Mouse (Mus musculus) erythroid progenitor cell, adult 5-6 weeks (primary cell): ENCODE data around the gene Nrf1. TPM values are rescaled to one million over a fixed set of nuclear protein-coding genes. Genes with fewer than 3 reads are reported as not detected.

Experiments used
- ATAC-seq: replicated peaks from 2 replicates; pipeline ENCODE4 v1.8.0; 2016; ENCODE audit warnings: moderate number of reproducible peaks, mild to moderate bottlenecking, moderate TSS enrichment, inconsistent platforms; ENCODE audit not compliant: poor library complexity, low FRiP score, severe bottlenecking
- total RNA-seq, 2 experiments: library from RNA; stranded (forward) in 1 of 2; stranded (reverse) in 1 of 2; fragments of 150-400 nt in 1 of 2; fragments of 186-747, 209-891 nt in 1 of 2; gene quantifications; 2 replicates each; pipeline versions ENCODE4 v1.2.3 to v1.2.4; 2015 to 2017; ENCODE audit warnings: low replicate concordance in 2 of 2

Nrf1 gene
- total RNA-seq, 2 experiments from 2014 or later: 118 to 175 TPM

DNA sequence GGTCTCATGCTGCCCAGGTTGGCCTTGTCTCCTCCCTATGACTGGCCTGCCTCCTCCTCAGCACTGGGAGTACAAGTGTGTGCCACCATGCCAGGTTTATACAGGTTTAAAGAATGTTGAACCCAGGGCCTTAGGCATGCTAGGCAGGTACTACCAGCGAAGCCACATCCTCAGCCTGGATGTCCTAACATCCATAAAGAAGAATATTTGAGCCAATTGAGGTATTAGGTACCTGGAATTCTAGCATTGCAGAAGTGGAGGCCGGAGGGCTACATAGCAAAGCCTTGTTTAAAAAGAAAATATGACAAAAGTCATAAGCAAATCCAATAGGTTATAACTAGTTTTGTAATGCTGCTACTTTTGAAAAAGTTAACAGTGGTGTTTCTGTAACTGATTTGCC, 19.0 kb downstream of the Nrf1 start:
- ATAC-seq: no peak

DNA sequence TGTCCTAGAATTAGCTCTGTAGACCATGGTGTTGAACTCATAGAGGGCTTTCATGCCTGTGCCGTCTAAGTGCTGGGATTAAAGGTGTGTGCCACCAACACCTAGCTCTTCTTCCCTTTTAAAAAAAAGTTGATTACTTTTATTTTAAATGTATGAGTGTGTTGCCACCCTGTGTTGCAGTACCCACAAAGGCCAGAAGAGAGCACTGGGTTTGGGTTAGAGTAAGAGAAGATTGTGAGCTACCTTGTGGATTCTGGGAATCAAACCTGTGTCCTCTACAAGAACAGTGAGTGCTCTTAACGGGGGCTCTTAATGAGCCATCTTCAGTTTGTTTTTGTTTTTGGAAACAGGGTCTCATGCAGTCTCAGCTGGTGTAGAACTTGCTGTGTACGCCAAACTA, 24.7 kb downstream of the Nrf1 start:
- ATAC-seq: no peak

DNA sequence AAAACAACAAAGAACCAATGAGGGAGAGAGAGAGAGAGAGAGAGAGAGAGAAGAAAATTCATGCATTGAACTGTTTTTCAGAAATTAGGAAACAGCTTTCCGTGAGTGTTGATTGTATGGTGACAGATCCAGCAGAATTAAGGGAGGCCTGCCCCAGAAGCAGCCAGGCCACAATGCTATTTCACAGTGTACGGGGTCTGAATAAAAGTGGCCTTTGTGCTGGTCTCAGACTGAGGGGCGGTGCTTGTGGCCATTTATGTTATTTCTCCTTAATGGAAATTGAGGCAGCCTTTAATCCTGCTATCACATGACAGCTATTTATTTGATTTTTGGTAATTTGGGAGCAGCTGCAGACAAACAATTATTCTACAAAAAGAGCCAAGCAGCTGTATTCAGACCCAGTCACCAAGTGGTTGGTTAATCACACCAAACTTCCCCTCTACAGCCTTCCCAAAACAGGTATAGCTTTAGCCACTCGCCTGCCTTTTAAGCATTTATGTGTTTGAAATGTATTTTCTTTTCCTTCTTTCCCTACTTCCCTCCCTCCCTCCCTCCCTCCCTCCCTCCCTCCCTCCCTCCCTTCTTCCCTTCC, 31.2 kb downstream of the Nrf1 start:
- no peak for ATAC-seq

DNA sequence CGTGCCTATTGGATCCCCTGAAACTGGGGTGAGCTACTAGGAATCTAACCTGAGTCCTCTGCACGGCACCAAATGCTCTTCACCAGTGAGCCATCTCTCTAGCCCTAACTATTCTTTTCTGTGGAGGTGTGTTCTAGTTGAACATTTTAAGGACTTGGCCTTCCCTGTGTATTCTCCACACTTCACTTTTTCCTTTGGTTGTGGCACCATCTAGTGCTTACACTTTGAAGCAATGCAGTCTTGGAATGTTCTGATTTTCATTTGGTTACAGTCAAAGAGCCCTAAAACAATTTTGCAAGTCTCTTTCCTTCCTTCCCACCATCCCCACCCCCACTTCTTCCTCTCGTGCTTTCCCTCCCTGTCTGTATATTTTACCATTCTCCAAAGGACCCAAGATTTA, 33.6 kb downstream of the Nrf1 start:
- ATAC-seq: no peak

DNA sequence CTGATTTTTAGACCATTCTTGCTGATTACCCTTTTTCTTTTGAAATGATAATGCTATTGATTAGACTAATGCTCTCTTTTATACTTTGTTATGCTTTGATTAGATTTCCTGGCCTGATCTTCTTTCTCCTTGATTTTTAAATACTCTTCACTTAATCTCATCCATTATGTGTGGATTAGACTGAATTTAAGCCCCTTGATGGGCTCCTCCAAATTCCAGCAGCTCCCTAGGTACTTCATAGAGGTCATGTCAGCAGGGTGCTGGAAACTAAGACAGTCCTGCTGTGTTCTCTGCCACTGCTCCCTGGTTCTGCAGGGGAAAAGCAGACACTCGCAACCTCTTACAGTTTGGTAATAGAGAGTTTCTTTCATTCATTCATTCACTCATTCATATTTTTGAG, 35.5 kb downstream of the Nrf1 start:
- ATAC-seq: no peak

DNA sequence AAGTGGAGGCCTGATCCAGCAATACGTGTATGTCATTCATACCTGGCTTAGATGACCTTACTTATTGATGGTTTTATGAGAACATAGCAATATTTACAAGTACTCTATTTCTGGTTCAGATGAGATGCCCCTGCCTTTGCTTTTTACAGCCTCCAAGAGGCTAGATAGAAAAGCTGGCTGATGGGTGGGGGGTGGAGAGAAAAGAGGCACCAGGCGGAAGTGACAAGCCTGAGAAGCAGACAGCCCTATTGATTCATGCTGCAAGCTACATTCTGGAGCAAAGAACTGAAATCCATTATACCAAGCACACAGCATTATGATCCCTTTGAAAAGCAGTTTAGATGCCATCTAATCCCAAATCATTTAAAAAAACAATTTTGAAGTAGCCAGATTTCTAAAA, 37.6 kb downstream of the Nrf1 start:
- no peak for ATAC-seq

DNA sequence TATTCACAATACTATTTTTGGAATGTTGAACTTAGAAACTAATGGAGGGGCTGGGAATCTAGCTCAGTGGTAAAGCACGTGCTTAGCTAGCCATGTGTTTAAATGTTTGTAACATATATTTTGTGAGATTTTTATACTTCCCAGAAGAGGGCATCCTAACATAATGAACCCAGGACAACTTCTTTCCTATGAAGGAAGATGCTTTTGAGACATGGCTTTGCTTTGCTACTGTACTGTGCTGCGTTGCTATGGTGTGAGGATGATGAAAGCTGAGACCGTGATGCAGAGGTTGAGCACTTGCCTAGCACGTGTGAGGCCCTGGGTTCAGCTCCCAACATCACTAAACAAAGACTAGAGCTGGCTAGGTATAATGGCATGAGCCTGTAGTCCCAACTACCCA, 43.4 kb downstream of the Nrf1 start:
- ATAC-seq: no peak

DNA sequence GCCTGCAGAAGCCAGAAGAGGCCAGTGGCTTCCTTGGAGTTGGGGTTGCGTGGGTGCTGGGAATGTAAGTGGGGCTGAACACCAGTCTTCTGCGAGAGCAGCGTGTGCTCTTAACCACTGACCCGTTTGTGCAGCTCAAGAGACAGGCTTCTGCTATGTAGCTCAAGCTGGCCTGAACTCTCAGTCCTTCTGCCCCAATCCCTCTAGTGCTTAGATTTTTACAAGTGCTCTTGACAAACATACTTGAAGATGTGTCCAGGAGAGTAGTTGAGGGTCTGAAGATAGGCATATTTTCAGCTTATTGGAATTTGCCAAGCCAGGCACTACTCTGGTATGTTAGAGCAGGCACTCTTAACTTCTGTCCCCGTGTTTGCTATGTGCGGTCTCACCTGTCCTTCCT, 45.0 kb downstream of the Nrf1 start:
- ATAC-seq: no peak

DNA sequence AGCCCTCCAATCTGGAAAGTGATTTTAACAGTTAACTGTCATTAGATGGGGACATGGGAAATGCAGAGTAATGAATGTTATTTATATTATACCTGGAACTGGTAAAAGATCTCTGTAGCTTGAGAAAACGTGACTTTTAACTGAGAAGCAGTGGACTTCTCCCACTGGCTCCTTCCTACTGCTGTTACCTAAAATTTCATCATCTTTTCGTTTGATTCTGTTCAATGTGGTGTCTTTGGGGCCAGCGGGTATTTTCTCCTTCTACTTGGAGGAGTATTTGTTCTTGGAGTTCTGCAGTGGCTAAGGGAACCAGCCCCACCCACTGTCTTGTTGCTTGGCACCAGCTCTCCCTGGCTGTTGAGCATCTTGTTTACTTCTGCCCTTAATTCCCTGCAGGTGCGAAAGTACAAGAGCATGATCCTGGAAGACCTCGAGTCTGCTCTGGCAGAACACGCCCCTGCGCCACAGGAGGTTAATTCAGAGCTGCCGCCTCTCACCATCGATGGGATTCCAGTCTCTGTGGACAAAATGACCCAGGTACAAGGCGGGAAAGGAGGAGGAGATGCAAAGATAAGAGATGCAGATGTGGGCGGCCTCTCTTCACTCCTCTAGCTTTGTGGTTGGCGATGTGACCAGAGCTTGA, 54.1 kb downstream of the Nrf1 start:
- no peak for ATAC-seq

DNA sequence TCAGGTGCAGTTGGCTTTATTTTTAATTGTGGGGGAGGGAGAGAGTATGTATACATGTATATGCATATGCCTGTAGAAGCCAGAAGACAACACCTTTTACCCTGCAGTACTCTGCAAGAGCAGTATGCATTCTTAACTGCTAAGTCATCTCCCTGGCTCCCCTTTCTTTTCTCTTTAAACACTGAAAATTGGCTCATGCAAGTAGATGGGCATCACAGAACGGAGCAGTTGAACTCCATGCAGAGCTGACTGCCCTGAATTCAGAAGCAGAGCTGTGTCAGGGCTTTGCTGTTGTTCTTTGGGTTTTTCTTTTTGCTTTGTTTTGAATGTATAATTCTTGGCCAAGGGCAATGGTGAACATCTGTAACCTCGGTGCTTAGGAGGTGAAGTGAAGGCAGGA, 58.3 kb downstream of the Nrf1 start:
- no peak for ATAC-seq

DNA sequence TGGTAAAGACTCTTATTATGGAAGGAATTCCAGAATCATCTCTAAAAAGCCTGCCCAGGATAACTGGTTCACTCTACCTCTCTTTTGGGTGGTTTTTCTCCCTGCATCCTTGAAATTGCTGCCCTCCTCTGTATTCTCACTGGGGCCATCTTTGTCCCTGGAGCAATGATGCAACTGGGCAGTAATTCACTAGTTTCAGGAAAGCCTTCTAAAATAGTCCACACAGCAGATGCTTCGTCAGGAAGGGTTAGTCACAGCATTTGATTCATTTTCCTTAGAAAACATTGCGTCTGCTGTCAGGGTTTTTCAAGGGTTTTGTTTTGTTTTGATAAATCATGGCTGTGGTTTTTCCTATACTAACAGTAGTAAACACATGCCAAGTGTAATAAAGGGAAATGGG, 59.7 kb downstream of the Nrf1 start:
- ATAC-seq: no peak

DNA sequence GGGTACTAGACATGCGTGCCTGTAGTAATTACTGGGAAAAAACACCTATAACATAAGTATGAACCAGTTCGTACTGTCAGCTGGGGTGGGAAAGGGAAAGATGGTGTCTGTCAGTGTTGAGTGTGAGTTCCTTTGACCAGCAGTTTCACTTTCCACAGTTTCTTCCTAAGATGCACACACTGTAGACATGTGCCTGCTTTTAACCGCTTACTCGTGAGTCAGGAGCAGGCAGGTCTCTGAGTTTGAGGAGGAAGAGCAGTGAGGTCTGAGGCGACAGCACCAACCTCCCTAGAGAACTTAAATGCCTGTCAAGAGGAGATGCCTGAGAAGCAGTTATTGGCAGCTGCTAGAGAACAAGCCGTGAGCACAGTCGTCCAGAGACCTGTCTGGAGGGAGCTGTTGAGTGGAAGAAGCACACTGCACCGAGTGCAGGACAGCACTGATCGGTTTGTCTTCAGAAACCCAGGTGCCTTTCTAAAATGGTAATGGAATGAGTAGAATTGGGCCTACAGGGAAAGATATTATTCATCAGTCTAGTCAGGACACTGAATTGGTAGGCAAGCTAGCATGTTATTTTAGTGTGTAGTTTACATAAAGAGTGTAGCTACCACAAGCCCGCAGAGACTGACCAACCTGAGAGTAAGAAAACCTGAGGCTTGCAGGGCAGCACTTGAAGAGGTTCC, 62.2 kb downstream of the Nrf1 start:
- ATAC-seq: peak; percentile 26; the same call in 1 of the 2 replicates

DNA sequence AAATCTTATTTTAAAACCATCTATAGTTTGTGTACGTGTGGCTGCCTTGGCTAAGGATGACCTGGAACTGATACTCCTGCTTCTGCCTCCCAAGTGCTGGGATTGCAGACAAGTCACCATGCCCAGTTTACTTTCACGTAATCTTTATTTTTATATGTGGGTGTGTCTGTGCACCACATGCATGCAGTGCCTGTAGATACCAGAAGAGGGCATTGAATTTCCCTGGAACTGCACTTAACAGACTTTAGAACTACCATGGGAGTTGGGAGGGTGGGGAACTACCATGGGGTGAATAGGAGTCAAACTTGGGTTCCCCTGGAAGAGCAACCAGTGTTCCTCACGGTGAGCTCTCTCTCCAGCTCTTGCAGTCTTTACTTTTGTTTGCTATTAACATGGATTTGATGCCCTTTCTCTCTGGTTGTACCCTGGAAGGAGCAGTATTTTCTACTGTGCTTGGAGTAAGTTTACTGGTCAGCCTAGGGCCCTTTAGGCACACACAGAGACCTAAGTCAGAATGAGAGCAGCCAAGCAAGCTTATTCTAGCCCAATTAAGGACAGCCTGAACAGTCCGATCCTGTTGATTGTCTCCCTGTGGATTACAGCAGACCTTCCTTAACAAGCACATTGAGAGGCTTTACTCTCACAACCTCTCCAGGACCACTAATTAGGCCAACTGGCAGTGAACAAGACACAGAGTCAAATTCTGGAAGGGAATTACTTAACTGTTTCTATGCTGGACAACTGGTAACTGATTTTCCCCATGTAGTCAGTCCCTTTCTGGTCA, 64.8 kb downstream of the Nrf1 start:
- no peak for ATAC-seq

DNA sequence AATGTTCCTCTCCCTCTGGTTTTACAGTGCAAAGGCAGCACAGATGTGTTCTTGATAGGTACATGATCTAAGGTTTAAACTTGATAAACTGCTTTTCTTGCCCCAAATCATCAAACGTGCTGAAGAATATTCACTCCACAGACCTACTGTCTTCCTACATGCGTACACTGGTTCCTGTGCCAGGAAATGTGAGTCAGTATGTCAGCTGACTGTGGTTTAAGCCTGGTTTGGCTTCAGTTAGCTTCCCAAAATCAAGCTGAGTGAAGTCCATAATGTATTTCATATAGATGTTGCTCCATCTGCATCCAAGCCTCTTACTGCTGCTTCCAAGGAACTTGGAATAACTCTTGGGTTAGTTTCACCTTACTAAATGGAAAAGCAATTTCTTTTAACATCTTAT, 66.3 kb downstream of the Nrf1 start:
- no peak for ATAC-seq

DNA sequence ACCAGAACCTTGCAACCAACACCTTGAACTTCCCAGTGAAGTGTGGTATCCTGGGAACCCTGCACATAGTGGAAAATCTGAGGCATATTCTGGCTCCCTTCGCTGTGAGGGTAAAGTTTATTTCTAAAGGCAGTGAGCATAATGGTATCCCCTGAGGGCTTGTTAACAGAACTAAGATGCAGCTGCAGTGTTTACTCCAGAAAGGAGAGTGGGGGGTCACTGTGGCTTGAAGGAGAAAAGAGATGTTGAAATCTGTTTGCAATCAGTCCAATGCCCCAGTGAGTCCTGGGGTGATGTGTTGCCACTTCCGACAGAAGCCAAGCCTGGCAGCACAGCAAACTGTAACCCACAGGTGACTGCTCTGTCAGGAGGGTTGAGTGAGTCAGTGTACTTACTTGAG, 73.4 kb downstream of the Nrf1 start:
- ATAC-seq: no peak

DNA sequence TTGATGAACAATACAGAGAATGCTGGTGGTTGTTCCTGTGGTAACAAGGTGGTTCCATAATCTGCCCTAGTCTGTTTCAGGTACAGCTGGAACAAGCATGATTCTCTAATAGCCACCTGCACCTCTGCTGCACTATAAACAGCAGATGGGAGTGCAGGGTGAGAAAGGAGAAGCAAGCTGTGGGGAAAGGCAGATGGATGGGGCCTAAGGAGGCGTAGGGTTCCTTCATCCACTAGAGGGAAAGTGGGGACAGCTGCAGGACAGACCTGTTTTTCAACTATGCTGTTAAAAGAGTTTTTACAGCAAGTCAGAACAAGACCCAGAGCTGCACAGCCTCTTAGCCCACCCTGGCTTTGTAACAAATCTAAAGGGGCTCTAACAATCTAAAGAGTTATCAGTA, 73.8 kb downstream of the Nrf1 start:
- ATAC-seq: no peak

DNA sequence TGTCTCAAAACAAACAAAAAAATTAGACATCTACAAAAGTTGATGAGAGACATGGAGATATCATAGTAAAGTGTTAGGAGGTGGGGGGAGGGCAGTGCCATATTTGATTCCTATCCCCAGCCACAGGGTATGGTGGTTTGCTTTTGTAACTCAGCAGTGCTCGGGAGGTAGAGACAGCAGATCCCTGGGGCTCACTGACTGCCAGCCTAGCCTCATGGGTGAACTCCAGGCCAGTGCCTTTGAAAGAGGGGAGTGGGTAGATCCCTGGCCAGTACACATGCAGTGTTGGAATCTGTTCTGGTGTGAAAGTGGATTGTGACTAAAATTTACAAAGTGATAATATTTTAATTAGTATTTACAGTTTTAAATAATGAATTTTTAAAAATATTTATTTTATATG, 75.6 kb downstream of the Nrf1 start:
- ATAC-seq: no peak

DNA sequence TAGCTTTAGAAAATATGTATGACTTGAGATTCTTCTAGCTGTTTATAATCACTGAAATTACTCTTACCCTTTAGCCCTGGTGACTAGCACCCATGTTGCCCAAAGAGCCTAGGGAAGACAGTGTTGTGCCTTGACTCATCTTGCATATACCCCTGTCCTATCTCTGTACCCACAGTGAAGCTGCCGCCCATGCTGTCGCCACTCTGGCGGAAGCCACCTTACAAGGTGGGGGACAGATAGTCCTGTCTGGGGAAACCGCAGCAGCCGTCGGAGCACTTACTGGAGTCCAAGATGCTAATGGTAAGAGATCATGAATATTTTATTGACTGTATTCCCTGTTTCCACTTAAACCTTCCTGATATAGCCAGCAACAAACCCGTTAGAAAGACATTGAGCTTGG, 78.3 kb downstream of the Nrf1 start:
- ATAC-seq: no peak

DNA sequence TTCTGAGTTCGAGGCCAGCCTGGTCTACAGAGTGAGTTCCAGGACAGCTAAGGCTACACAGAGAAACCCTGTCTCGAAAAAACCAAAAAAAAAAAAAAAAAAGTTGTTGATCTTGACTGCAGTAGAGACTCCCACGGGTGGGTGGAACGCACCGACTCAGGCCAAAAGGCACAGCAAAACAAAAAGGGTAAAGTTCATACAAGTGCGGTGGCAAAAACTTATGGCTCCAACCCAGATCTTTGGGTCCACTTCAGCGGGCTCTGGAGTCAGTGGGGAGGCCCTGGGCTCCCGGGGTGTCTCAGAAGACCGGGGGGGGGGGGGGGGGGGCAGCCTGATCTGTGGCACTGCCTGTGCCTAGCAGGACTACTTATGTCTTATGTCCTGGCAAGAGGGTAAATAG, 79.0 kb downstream of the Nrf1 start:
- ATAC-seq: no peak

DNA sequence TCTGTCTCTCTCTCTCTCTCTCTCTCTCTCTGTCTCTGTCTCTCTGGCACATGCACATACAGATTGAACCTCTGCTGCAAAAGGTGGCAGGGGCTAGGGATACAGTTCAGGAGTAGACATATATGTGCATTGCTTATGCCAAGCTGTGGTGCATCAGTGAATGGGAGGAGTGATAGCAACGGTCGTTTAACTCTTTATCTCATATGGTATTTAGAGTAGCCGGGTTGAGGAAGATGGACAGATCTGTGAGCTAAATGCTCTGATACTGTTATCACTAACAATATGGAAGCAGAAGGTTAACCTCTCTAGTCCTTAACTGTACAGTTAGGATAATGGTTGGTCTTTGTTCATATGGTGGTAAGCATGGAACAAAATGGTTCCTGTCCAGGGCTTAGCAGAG, 84.6 kb downstream of the Nrf1 start:
- ATAC-seq: no peak

DNA sequence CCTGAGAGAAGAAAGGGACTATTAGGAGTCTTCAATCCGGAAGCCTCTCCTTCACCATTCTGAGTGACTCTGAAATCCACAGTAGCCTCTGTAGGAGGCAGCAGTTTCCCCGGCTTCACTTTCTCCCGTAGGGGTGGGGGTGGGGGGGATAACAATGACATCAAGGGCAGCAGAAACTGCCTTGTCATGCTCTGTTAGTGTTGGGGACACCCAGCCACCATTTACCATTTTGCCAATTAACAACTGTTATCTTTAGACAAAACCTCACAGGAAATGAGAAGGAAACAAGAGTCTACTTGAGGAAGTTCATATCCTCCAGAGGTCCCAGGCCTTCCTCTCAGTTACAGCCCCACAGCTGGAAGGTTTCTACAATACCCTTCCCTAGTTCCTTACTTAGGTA, 87.8 kb downstream of the Nrf1 start:
- ATAC-seq: no peak
